Mouse (Mus musculus) kidney, adult 8-10 months (tissue): Measurements from ENCODE around the gene Stra6l.

ENCODE experiments used
- DNase-seq, 2 experiments: peaks; one replicate each; pipeline ENCODE4 v3.0.0; 2022

The Stra6l gene

GRCm38 (mm10) chr4:45846263-45846662 is 2.2 kb upstream of the Stra6l start:
- DNase-seq, result no peak

GRCm38 (mm10) chr4:45848825-45849156 is 327 bp downstream of the Stra6l start:
- DNase-seq, result peak; percentile 9 to 11

DNA sequence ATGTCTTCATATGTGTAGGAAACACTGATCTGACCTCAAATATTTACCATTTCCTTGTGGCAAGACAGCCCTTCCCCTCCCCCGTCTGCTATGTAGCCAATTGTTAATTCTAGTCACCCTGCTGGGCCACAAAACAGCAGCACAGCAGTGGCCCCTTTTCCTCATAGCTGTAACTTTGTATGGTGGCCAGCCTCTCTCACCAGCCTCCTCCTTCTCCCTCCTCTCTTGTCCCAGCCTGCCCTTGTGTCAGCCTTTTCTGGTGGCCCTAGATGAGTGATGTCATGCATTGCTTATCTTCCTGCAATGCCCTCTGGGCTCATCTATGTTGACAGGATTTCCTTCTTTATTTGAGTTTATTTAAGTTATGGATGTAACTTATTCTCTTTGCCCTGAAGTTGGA is 955 bp downstream of the Stra6l start:
- DNase-seq, result no peak

GRCm38 (mm10) chr4:45851640-45852051 is 3.2 kb downstream of the Stra6l start:
- peak; percentile 78 to 79 for DNase-seq

DNA sequence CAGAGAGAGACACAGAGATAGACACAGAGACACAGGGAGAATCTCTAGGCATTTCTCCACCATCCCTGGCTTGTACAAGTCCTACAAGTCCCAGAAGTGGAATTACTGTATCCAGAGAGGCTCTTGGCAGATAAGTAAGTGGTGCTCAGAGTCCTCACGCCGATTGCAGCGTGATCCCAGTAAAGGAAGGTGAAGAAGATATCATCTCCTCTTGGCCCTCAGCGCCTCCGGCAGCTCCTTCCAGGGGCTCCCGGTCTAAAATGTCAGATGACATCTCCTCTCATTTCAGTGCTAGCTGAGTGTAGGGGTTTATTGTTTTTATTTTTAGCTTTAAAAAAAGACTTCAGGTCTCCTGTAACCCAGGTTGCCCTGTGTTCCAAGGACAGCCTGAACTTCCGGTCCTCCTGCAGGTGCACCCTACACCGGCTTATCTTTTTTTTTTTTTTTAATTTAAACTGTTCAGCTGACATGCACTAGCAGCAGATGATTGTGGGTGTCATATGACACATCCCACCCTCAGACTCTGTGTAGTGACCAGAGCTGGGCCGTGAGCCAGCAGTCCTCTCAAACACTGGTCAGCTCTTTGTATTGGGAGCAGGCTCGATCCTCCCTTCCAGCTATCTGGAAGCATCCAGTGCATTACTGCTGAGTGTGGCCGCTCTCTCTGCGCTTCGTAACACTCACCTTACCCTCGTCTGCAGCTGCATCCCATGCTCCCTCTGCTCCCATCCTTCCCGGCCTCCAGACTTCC is 5.2 kb downstream of the Stra6l start:
- no peak for DNase-seq

GRCm38 (mm10) chr4:45855803-45856424 is 7.5 kb downstream of the Stra6l start:
- peak; percentile 69 to 82 for DNase-seq

- DNase-seq, result no peak
Measured at GRCm38 (mm10) chr4:45861160-45861559, 12.7 kb downstream of the Stra6l start.

- DNase-seq, result no peak
Measured at GRCm38 (mm10) chr4:45867416-45867815, 19.0 kb downstream of the Stra6l start.

- no peak for DNase-seq
Measured at GRCm38 (mm10) chr4:45869021-45869815, 20.8 kb downstream of the Stra6l start.

- DNase-seq, result no peak
Measured at GRCm38 (mm10) chr4:45872147-45872546, 23.7 kb downstream of the Stra6l start.

- peak; percentile 22 to 48 for DNase-seq
Measured at GRCm38 (mm10) chr4:45878929-45879328, 30.5 kb downstream of the Stra6l start.

- DNase-seq, result no peak
Measured at GRCm38 (mm10) chr4:45882521-45882920, 34.1 kb downstream of the Stra6l start.

- no peak for DNase-seq
Measured at GRCm38 (mm10) chr4:45883250-45883649, 34.8 kb downstream of the Stra6l start.

DNA sequence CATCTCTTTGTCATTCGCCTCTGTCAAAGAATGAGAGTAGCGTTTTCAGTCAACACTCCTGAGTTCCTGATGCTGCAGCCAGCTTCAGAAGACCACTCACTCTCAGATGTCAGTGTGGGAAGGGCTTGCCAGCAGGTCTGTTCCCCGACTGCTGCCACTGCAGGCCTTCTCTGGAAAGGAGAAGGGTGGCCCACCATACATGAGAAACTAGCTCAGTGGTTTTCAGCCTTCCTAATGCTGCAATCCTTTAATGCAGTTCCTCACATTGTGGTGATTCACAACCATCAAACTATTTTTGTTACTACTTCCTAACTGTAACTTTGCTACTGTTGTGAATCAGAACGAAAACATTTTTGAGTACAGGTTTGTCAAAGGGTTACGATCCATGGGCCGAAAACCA is 41.0 kb downstream of the Stra6l start:
- DNase-seq, result no peak

GRCm38 (mm10) chr4:45890066-45890761 is 41.8 kb downstream of the Stra6l start, which contains the start of gene Ccdc180:
Gene Ccdc180, plus strand, starts transcription at chr4:45890303.
- DNase-seq, result peak; percentile 60 to 63

GRCm38 (mm10) chr4:45896425-45897081 is 48.1 kb downstream of the Stra6l start:
- DNase-seq, result peak; percentile 33 to 34

GRCm38 (mm10) chr4:45898413-45898812 is 49.9 kb downstream of the Stra6l start:
- DNase-seq, result no peak

- no peak for DNase-seq
Measured at GRCm38 (mm10) chr4:45909256-45909655, 60.8 kb downstream of the Stra6l start.

GRCm38 (mm10) chr4:45909924-45910323 is 61.5 kb downstream of the Stra6l start:
- no peak for DNase-seq

DNA sequence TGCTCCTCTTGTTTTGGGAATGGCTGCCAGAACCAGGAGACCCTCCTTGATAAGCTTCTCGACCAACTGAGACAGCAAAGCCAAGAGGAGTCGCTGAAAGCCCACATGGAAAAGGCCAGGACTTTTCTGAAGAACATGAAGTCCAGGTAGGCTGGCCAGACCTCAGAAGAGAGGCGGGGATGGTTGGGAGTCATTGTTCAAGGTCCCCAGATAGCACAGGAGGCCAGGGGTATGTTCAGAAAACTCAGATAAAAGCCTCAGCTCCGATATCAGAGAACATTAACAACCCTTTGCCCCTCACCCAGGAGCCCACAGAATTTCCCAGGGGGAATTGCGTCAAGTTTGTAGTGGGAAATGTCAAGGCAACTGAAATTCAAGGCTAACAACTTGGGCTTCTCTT is 62.8 kb downstream of the Stra6l start:
- no peak for DNase-seq

DNA sequence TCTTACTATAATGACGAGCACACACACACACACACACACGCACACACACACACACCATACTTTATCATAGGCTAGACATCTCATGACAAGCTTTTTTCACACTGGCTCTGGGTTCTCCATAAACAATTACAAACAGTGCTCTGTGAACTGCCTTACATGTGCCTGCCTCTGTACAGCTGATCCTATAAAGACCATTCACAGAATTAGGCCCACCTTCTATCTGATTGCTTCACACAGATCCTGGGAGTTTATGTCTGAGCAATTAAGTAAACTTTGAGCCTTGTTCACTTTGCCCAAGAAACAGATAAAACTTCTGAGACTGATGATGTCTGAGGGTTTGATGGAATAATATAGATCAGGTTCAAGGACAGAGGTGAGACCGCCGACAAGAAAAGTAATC is 63.4 kb downstream of the Stra6l start:
- no peak for DNase-seq

DNA sequence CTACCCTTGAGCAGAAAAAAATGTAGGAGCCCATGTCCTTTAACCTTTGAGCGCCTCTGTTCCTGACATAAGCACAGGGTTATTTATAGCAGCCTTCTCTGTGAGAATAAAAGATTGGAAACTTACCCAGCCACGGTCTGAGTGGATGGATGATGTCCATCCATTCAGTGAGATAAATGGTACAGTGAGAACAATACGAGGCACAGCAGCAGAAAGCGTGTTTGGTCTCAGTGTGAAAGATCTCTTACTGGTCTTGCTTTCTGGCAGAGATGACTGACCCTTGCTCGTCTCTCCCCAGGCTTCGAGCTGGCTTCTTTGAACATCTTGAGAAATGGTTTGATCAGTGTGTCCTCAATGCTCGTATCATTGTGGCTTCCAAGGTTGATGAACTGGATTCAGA is 68.6 kb downstream of the Stra6l start:
- no peak for DNase-seq
